Mouse (Mus musculus): ENCODE data around the gene Laptm5.

Gene Laptm5

GRCm38 (mm10) chr4:130899383-130899781 lies 13.5 kb upstream of the Laptm5 start:
- DNase-seq (ENCODE audit: low read depth, low spot score) = no peak

- no peak for DNase-seq (ENCODE audit: low read depth, low spot score)
Observed at GRCm38 (mm10) chr4:130899782-130900427, 13.0 kb upstream of the Laptm5 start.

GRCm38 (mm10) chr4:130900746-130901145 lies 12.2 kb upstream of the Laptm5 start:
- DNase-seq (ENCODE audit: low read depth, low spot score) = no peak

- DNase-seq (ENCODE audit: low read depth, low spot score) = no peak
Observed at GRCm38 (mm10) chr4:130902289-130902781, 10.6 kb upstream of the Laptm5 start.

GRCm38 (mm10) chr4:130905025-130905424 lies 7.9 kb upstream of the Laptm5 start:
- DNase-seq (ENCODE audit: low read depth, low spot score) = no peak

- DNase-seq (ENCODE audit: low read depth, low spot score) = no peak
Observed at GRCm38 (mm10) chr4:130905882-130906281, 7.0 kb upstream of the Laptm5 start.

GRCm38 (mm10) chr4:130906296-130906695 lies 6.6 kb upstream of the Laptm5 start:
- no peak for DNase-seq (ENCODE audit: low read depth, low spot score)

GRCm38 (mm10) chr4:130907200-130908069 lies 5.5 kb upstream of the Laptm5 start:
- no peak for DNase-seq (ENCODE audit: low read depth, low spot score)

- no peak for DNase-seq (ENCODE audit: low read depth, low spot score)
Observed at GRCm38 (mm10) chr4:130908133-130908532, 4.8 kb upstream of the Laptm5 start.

- no peak for DNase-seq (ENCODE audit: low read depth, low spot score)
Observed at GRCm38 (mm10) chr4:130909167-130909874, 3.6 kb upstream of the Laptm5 start.

- peak; percentile 53 for DNase-seq (ENCODE audit: low read depth, low spot score)
Observed at GRCm38 (mm10) chr4:130910666-130911065, 2.3 kb upstream of the Laptm5 start.

GRCm38 (mm10) chr4:130912626-130913025 lies 299 bp upstream of the Laptm5 start:
- DNase-seq (ENCODE audit: low read depth, low spot score) = peak; percentile 73

- no peak for DNase-seq (ENCODE audit: low read depth, low spot score)
Observed at GRCm38 (mm10) chr4:130913511-130913910, 586 bp downstream of the Laptm5 start.

GRCm38 (mm10) chr4:130914011-130914410 lies 1.1 kb downstream of the Laptm5 start:
- DNase-seq (ENCODE audit: low read depth, low spot score) = peak; percentile 79

GRCm38 (mm10) chr4:130914527-130914926 lies 1.6 kb downstream of the Laptm5 start:
- DNase-seq (ENCODE audit: low read depth, low spot score) = no peak

- peak; percentile 21 for DNase-seq (ENCODE audit: low read depth, low spot score)
Observed at GRCm38 (mm10) chr4:130915006-130915667, 2.2 kb downstream of the Laptm5 start.

- DNase-seq (ENCODE audit: low read depth, low spot score) = no peak
Observed at GRCm38 (mm10) chr4:130915668-130916035, 2.7 kb downstream of the Laptm5 start.

- no peak for DNase-seq (ENCODE audit: low read depth, low spot score)
Observed at GRCm38 (mm10) chr4:130916639-130917038, 3.7 kb downstream of the Laptm5 start.

- DNase-seq (ENCODE audit: low read depth, low spot score) = no peak
Observed at GRCm38 (mm10) chr4:130917564-130917963, 4.6 kb downstream of the Laptm5 start.

GRCm38 (mm10) chr4:130918805-130919749 lies 6.2 kb downstream of the Laptm5 start:
- no peak for DNase-seq (ENCODE audit: low read depth, low spot score)

Measured in ES-CJ7 (cell line).